Mouse (Mus musculus): ENCODE measurements at regions not wholly inside any gene's neighbourhood (a gene's known extent, or its start where the extent isn't known, plus 50 kb on each side); places are given as distances from the start of the nearest gene placed in this dataset.

- no peak for TF ChIP-seq CTCF (IDR thresholded peaks at IDR 0.05; ENCODE audit: control insufficient read depth, insufficient read depth, insufficient replicate concordance, low read depth, low read length)
- TF ChIP-seq POLR2A (IDR thresholded peaks at IDR 0.05; ENCODE audit: control insufficient read depth, low read depth, low read length), result no peak
Observed at GRCm38 (mm10) chr7:129689464-129689863, 97.8 kb downstream of the Wdr11 start.
